Mouse (Mus musculus) liver, embryonic 14.5 days (tissue): ENCODE measurements at regions not wholly inside any gene's neighbourhood (a gene's known extent, or its start where the extent isn't known, plus 50 kb on each side); places are given as distances from the start of the nearest gene placed in this dataset.

Experiments used
- ATAC-seq: fragments of 200-750 bp; cut with Nextera tagmentation; 2 replicates; pipeline ENCODE4 v1.8.0; 2017; ENCODE audit warnings: moderate number of reproducible peaks, mild to moderate bottlenecking, moderate library complexity; ENCODE audit not compliant: insufficient read depth
- DNase-seq, 3 experiments: peaks; one replicate each; pipeline ENCODE4 v3.0.0-alpha.2; 2012 to 2013; ENCODE audit warnings: low read depth in 3 of 3, low spot score in 3 of 3
- H3K27ac ChIP-seq: fragments of 300-500 bp; sonication (generic); 2 replicates; pipeline ENCODE4 v1.5.1; 2014; ENCODE audit warnings: moderate library complexity, mild to moderate bottlenecking, control low read depth, inconsistent platforms
- H3K27me3 ChIP-seq: fragments of 300-500 bp; sonication (generic); 2 replicates; pipeline ENCODE4 v1.6.1; 2014; ENCODE audit warnings: mild to moderate bottlenecking, low read length, moderate library complexity; ENCODE audit not compliant: control insufficient read depth, insufficient read depth
- H3K36me3 ChIP-seq: fragments of 300-500 bp; sonication (generic); replicated peaks from 2 replicates; pipeline ENCODE4 v1.6.1; 2014; ENCODE audit warnings: low read depth; ENCODE audit not compliant: control insufficient read depth, insufficient read depth
- H3K4me1 ChIP-seq, 2 experiments: fragments of 200-500 bp in 1 of 2; fragments of 300-500 bp in 1 of 2; sonication (generic) in 1 of 2; replicated peaks; 2 replicates each; pipeline ENCODE4 v1.6.1; 2012 to 2014; ENCODE audit warnings: antibody characterized with exemption in 1 of 2, inconsistent platforms in 1 of 2, low read length in 1 of 2; ENCODE audit not compliant: control insufficient read depth in 2 of 2, insufficient read depth in 2 of 2
- H3K4me2 ChIP-seq: fragments of 300-500 bp; sonication (generic); 2 replicates; pipeline ENCODE4 v1.6.1; 2014; ENCODE audit warnings: low read depth, mild to moderate bottlenecking, control low read depth, moderate library complexity
- H3K4me3 ChIP-seq, 2 experiments: fragments of 200-500 bp in 1 of 2; fragments of 300-500 bp in 1 of 2; sonication (generic) in 1 of 2; 2 replicates each; pipeline ENCODE4 v1.5.1; 2012 to 2014; ENCODE audit warnings: low read depth in 2 of 2, low read length in 2 of 2, mild to moderate bottlenecking in 2 of 2, control low read depth in 1 of 2, inconsistent platforms in 1 of 2, moderate library complexity in 1 of 2; ENCODE audit not compliant: insufficient read depth in 1 of 2
- H3K9ac ChIP-seq: fragments of 300-500 bp; sonication (generic); replicated peaks from 2 replicates; pipeline ENCODE4 v1.6.1; 2014; ENCODE audit warnings: mild to moderate bottlenecking, control low read depth, moderate library complexity
- H3K9me3 ChIP-seq: fragments of 300-500 bp; sonication (generic); 2 replicates; pipeline ENCODE4 v1.6.1; 2016; ENCODE audit warnings: low read length, mixed read lengths; ENCODE audit not compliant: control insufficient read depth
- CTCF ChIP-seq: IDR thresholded peaks from 2 replicates; pipeline ENCODE4 v1.5.1; 2016; ENCODE audit warnings: antibody characterized with exemption, low read depth, control low read depth
- EP300 ChIP-seq: IDR thresholded peaks from 2 replicates; pipeline ENCODE4 v1.6.1; 2016; ENCODE audit warnings: antibody characterized with exemption, low read depth
- WGBS: fragments of 180-500 bp; shearing (Covaris S2); extraction: QIAGEN DNeasy Blood & Tissue Kit; methylation state at CpG from one replicate; pipeline ENCODE4 v1.1.7; 2014; ENCODE audit not compliant: insufficient replicate concordance; 5-methylcytosine and 5-hydroxymethylcytosine counted together

- ATAC-seq = no peak
- DNase-seq = no peak
- Histone ChIP-seq H3K4me1 (no peaks in the 10 kb centered on the region), H3K9ac (no peak overlapping the region), H3K4me3 (no peak overlapping the region), H3K27me3 (no peaks in the 10 kb centered on the region), H3K9me3 (no peaks in the 10 kb centered on the region), H3K36me3 (no peaks in the 10 kb centered on the region), H3K4me2 (no peak overlapping the region), H3K27ac (no peak overlapping the region)
- TF ChIP-seq CTCF = no peak
- TF ChIP-seq EP300 = no peak
- WGBS = 81% methylated on average over 2 of the region's 2 CpGs
Measured at GRCm38 (mm10) chr13:53897176-53897575, 158.3 kb downstream of the Drd1 start.

GRCm38 (mm10) chr13:53888411-53888810 lies 167.1 kb downstream of the Drd1 start:
- ATAC-seq (no peak), DNase-seq (no peak)
- 77% methylated on average over 3 of the region's 3 CpGs for WGBS
- Histone ChIP-seq H3K4me1 (no peaks in the 10 kb centered on the region), H3K27me3 (no peaks in the 10 kb centered on the region), H3K36me3 (no peaks in the 10 kb centered on the region), H3K9me3 (no peaks in the 10 kb centered on the region), H3K9ac (no peak overlapping the region), H3K27ac (no peak overlapping the region), H3K4me3 (no peak overlapping the region), H3K4me2 (no peak overlapping the region)
- no peak for TF ChIP-seq CTCF
- TF ChIP-seq EP300 = no peak

DNA sequence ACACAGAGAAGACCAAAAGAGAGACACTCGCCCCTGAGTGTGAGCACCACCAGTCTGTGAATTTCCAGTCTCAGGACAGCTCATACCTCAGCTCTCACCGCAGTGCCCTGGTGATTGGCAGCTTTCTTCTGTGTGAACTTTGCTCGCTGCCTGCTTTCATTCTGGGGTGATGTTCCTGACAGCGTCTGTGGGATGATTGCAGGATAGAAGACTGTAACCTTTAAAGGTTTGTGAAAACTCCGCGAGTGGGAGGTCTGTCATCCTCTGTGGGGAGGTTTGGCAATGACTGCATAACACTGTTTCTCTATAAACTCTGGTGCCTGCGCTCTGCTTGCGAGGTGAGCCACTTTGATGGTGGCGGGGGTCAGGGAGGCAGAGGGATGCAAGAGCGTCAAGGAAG lies 169.7 kb downstream of the Drd1 start:
- Histone ChIP-seq H3K4me3 (no peak overlapping the region), H3K9ac (no peak overlapping the region), H3K9me3 (no peaks in the 10 kb centered on the region), H3K4me1 (no peaks in the 10 kb centered on the region), H3K27me3 (no peaks in the 10 kb centered on the region), H3K36me3 (no peaks in the 10 kb centered on the region), H3K27ac (no peak overlapping the region), H3K4me2 (no peak overlapping the region)
- WGBS = 61% methylated on average over 10 of the region's 10 CpGs
- no peak for ATAC-seq
- DNase-seq = no peak
- TF ChIP-seq EP300 = no peak
- no peak for TF ChIP-seq CTCF

DNA sequence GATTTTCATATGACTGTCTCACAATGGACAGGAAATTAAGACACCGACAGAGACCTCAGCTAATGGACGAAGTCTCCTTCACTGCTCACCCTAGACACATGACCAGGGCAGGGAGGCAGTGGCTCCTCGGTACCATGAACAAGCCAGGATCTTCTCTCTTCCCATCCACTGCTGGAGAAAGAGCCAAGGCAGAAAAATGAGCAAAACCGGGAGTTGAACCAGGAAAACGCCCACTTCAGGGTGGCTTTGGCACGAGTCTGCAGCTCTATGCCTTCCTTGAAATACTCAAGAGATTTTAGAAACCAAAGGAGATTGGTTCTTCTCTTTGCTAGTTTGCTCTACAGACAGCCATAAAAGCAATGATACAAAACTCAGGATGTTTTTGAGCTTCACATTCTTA lies 172.3 kb downstream of the Drd1 start:
- ATAC-seq (no peak), DNase-seq (no peak)
- H3K27me3 ChIP-seq = no peaks in the 10 kb centered on the region
- H3K27ac ChIP-seq = no peak overlapping the region
- H3K9me3 ChIP-seq = no peaks in the 10 kb centered on the region
- H3K4me1 ChIP-seq = no peaks in the 10 kb centered on the region
- no peak overlapping the region for H3K4me3 ChIP-seq
- no peaks in the 10 kb centered on the region for H3K36me3 ChIP-seq
- TF ChIP-seq EP300 = no peak
- TF ChIP-seq CTCF = no peak
- H3K4me2 ChIP-seq = no peak overlapping the region
- WGBS = 53% methylated on average over 6 of the region's 6 CpGs
- H3K9ac ChIP-seq = no peak overlapping the region

- WGBS = 66% methylated on average over 10 of the region's 10 CpGs
- Histone ChIP-seq H3K4me3 (no peak overlapping the region), H3K27me3 (no peaks in the 10 kb centered on the region), H3K4me1 (no peaks in the 10 kb centered on the region), H3K36me3 (no peaks in the 10 kb centered on the region), H3K4me2 (no peak overlapping the region), H3K9ac (no peak overlapping the region), H3K27ac (no peak overlapping the region), H3K9me3 (no peaks in the 10 kb centered on the region)
- DNase-seq (no peak), ATAC-seq (no peak)
- TF ChIP-seq CTCF (no peak), EP300 (no peak)
Measured at GRCm38 (mm10) chr13:53880466-53881250, 174.8 kb downstream of the Drd1 start.
